Mouse (Mus musculus) brain, embryonic 14.5 days (tissue): ENCODE measurements around the gene Hectd1. TPM values are rescaled to one million over a fixed set of nuclear protein-coding genes. Genes with fewer than 3 reads are reported as not detected.

Experiments used
- DNase-seq: peaks from one replicate; pipeline ENCODE4 v3.0.0-alpha.2; 2011; ENCODE audit warnings: low read depth
- CTCF ChIP-seq: fragments of 200-500 bp; IDR thresholded peaks from 2 replicates; pipeline ENCODE4 v1.5.1; 2012; ENCODE audit warnings: inconsistent platforms, mild to moderate bottlenecking, moderate library complexity, borderline replicate concordance; ENCODE audit not compliant: insufficient read depth, insufficient read length; ENCODE audit errors: extremely low read depth
- POLR2A ChIP-seq: fragments of 200-500 bp; IDR thresholded peaks from 2 replicates; pipeline ENCODE4 v1.6.1; 2012; ENCODE audit warnings: mild to moderate bottlenecking, inconsistent platforms, borderline replicate concordance; ENCODE audit not compliant: poor library complexity, insufficient read depth, insufficient read length, severe bottlenecking; ENCODE audit errors: extremely low read depth
- polyA plus RNA-seq: library from polyadenylated mRNA; depleted of rRNA; stranded (reverse); fragments of >200 nt; gene quantifications from 2 replicates; pipeline ENCODE4 v1.2.3, GENCODE M21; 2012

Gene Hectd1
- polyA plus RNA-seq, 1 experiment, result 44.4 TPM

- DNase-seq, result no peak
- TF ChIP-seq POLR2A, result no peak
- TF ChIP-seq CTCF, result no peak
These were observed 82.0 kb downstream of the Hectd1 start for GRCm38 (mm10) chr12:51747348-51747747.

- TF ChIP-seq CTCF (no peak), POLR2A (no peak)
- peak; percentile 55 for DNase-seq
These were observed 84.4 kb downstream of the Hectd1 start for GRCm38 (mm10) chr12:51744957-51745356.

GRCm38 (mm10) chr12:51741690-51742089 lies 87.6 kb downstream of the Hectd1 start:
- TF ChIP-seq CTCF (peak; percentile 65; the same call in 1 of the 2 replicates), POLR2A (no peak)
- peak; percentile 31 for DNase-seq

- peak; percentile 79 for DNase-seq
- TF ChIP-seq POLR2A (no peak), CTCF (no peak)
These were observed 92.5 kb downstream of the Hectd1 start for GRCm38 (mm10) chr12:51736807-51737206.

GRCm38 (mm10) chr12:51736381-51736780 lies 93.0 kb downstream of the Hectd1 start:
- DNase-seq, result no peak
- TF ChIP-seq POLR2A (no peak), CTCF (no peak)

GRCm38 (mm10) chr12:51735840-51736271 lies 93.5 kb downstream of the Hectd1 start:
- peak; percentile 52 for DNase-seq
- TF ChIP-seq POLR2A, result no peak

GRCm38 (mm10) chr12:51734605-51735211 lies 94.6 kb downstream of the Hectd1 start:
- no peak for TF ChIP-seq CTCF
- TF ChIP-seq POLR2A, result no peak
- no peak for DNase-seq

- no peak for DNase-seq
- TF ChIP-seq CTCF (no peak), POLR2A (no peak)
These were observed 99.5 kb downstream of the Hectd1 start for GRCm38 (mm10) chr12:51729827-51730226.

- TF ChIP-seq POLR2A, result no peak
- no peak for TF ChIP-seq CTCF
- no peak for DNase-seq
These were observed 100.3 kb downstream of the Hectd1 start for GRCm38 (mm10) chr12:51729058-51729457.

- no peak for TF ChIP-seq POLR2A
- no peak for TF ChIP-seq CTCF
- DNase-seq, result no peak
These were observed 107.5 kb downstream of the Hectd1 start for GRCm38 (mm10) chr12:51721836-51722235.

- DNase-seq, result no peak
- no peak for TF ChIP-seq POLR2A
- no peak for TF ChIP-seq CTCF
These were observed 110.7 kb downstream of the Hectd1 start for GRCm38 (mm10) chr12:51718617-51719016.

GRCm38 (mm10) chr12:51712685-51713084 lies 116.7 kb downstream of the Hectd1 start:
- TF ChIP-seq CTCF (no peak), POLR2A (no peak)
- no peak for DNase-seq
